Mouse (Mus musculus) midbrain, embryonic 15.5 days (tissue): Measurements from ENCODE around the gene B3gnt9. TPM values are rescaled to one million over a fixed set of nuclear protein-coding genes. Genes with fewer than 3 reads are reported as not detected.
A peak's percentile ranks its signal among the peaks of the same experiment; 100 is the strongest.
"Not testable (repeated sequence)": the region's sequence is repeated elsewhere in the genome, so short reads cannot be mapped to it uniquely, and the experiment has no call there.

ENCODE experiments used
- ATAC-seq: fragments of 200-750 bp; cut with Nextera tagmentation; replicated peaks from 2 replicates; pipeline ENCODE4 v1.8.0; 2017; ENCODE audit warnings: moderate TSS enrichment
- H3K27ac ChIP-seq: fragments of 300-500 bp; sonication (generic); 2 replicates; pipeline ENCODE4 v1.5.1; 2015; ENCODE audit warnings: mild to moderate bottlenecking, inconsistent platforms
- H3K27me3 ChIP-seq: fragments of 300-500 bp; sonication (generic); replicated peaks from 2 replicates; pipeline ENCODE4 v1.6.1; 2015; ENCODE audit warnings: inconsistent platforms
- H3K36me3 ChIP-seq: fragments of 300-500 bp; sonication (generic); replicated peaks from 2 replicates; pipeline ENCODE4 v1.6.1; 2015; ENCODE audit warnings: inconsistent platforms
- H3K4me1 ChIP-seq: fragments of 300-500 bp; sonication (generic); 2 replicates; pipeline ENCODE4 v1.6.1; 2015; ENCODE audit warnings: inconsistent platforms
- H3K4me2 ChIP-seq: fragments of 300-500 bp; sonication (generic); 2 replicates; pipeline ENCODE4 v1.6.1; 2015; ENCODE audit warnings: inconsistent platforms, mild to moderate bottlenecking, moderate library complexity
- H3K4me3 ChIP-seq: fragments of 300-500 bp; sonication (generic); 2 replicates; pipeline ENCODE4 v1.5.1; 2015; ENCODE audit warnings: mild to moderate bottlenecking, inconsistent platforms
- H3K9ac ChIP-seq: fragments of 300-500 bp; sonication (generic); 2 replicates; pipeline ENCODE4 v1.6.1; 2015; ENCODE audit warnings: mild to moderate bottlenecking, inconsistent platforms
- H3K9me3 ChIP-seq: fragments of 300-500 bp; sonication (generic); 2 replicates; pipeline ENCODE4 v1.6.1; 2016; ENCODE audit warnings: inconsistent platforms
- WGBS: fragments of 180-500 bp; shearing (Covaris S2); methylation state at CpG from one replicate; pipeline ENCODE4 v1.1.7; 2015; ENCODE audit warnings: mixed read lengths; 5-methylcytosine and 5-hydroxymethylcytosine counted together
- polyA plus RNA-seq: library from polyadenylated mRNA; unstranded; fragments of >200 nt; fragmentation: Nextera tagmentation; extraction: Ambion mirVana; gene quantifications from 2 replicates; pipeline ENCODE4 v1.2.1, GENCODE M21; 2015

The B3gnt9 gene
- polyA plus RNA-seq, 1 experiment from 2014 or later: 8.1 TPM

DNA sequence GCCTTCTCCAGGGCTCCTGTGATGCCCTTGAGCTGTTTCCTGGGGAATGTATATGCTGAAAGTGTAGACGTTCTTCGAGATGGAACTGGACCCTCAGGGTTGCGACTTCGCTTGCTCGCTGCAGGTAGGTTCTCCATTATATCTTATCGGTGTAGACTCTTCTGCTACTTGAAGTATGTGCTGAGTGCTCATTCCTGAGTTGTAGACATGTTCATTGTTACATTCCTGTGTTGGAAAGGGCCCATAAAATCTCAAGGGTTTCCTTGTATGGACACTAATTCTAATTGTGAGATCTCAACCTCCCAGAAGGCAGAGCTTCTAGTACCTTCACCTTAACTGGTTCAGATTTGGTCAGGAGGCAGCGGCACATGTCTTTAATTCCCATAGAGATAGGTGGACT is 13.9 kb downstream of the B3gnt9 start:
- no peak overlapping the region for H3K4me2 ChIP-seq
- no peak overlapping the region for H3K9ac ChIP-seq
- H3K9me3 ChIP-seq: no peaks in the 10 kb centered on the region
- ATAC-seq: no peak
- peaks cover 21% of the 10 kb centered on the region for H3K36me3 ChIP-seq
- H3K27ac ChIP-seq: no peak overlapping the region
- no peaks in the 10 kb centered on the region for H3K4me1 ChIP-seq
- H3K27me3 ChIP-seq: no peaks in the 10 kb centered on the region
- no peak overlapping the region for H3K4me3 ChIP-seq
- WGBS: 96% methylated on average over 7 of the region's 7 CpGs

DNA sequence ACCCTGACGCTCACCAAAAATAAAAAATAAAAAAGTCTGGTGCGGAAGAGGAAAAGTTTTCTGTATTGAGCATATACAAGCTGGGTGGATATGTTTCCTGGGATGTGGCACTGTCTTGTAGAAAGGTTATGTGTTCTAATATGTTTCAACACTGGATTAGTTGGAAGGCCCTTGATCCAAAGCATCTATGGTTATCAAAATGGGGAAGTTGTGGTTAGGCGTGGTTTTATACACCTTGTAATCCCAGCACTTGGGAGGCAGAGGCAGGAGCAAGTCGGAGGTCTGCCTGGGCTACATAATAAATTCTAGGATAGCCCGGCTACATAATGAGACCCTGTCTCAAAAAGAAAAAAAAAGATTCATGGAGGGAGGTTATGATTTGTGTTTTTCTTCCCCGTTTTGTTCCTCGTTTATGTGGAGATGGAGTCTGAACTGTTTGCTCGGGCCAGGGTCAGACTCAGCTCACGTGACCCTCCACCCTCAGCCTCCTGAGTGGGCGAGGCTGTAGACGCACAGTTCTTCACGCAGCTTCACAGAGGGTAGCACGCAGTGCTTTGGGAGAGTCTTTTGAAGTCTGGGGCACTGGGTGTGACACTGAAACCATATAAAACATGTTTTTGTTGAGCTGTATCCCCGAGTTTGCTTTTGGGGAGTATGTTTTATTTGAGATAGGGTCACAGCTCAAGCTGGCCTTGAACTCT is 17.4 kb downstream of the B3gnt9 start:
- no peak overlapping the region for H3K27ac ChIP-seq
- WGBS: 91% methylated on average over 14 of the region's 14 CpGs
- H3K9ac ChIP-seq: no peak overlapping the region
- H3K9me3 ChIP-seq: no peaks in the 10 kb centered on the region
- H3K4me3 ChIP-seq: no peak overlapping the region
- no peak for ATAC-seq
- H3K4me1 ChIP-seq: no peaks in the 10 kb centered on the region
- H3K27me3 ChIP-seq: no peaks in the 10 kb centered on the region
- peaks cover 28% of the 10 kb centered on the region for H3K36me3 ChIP-seq
- H3K4me2 ChIP-seq: no peak overlapping the region

DNA sequence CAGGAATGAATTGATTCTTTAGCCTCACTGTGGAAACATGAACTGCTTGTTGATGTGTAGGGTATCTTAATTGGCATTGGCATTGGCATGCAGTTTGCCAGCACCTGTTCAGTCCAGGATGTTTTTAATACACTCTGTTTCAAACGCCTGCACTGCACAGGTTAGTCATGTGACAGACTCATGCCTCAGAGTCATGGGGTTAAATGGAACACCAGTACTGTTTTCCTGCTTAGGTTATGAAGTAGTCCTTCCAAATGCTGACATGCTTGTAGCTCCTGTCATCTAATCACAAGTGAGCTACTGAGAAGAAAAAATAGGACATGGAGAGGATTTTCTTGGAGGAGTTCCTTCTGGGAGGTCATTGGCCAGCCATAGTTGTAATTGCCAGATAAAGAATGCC is 19.7 kb downstream of the B3gnt9 start:
- Histone ChIP-seq H3K4me1 (no peaks in the 10 kb centered on the region), H3K36me3 (peaks cover 16% of the 10 kb centered on the region), H3K27me3 (no peaks in the 10 kb centered on the region), H3K9ac (no peak overlapping the region), H3K27ac (no peak overlapping the region), H3K9me3 (no peaks in the 10 kb centered on the region), H3K4me2 (no peak overlapping the region), H3K4me3 (no peak overlapping the region)
- WGBS: 84% methylated on average over 1 of the region's 1 CpGs
- no peak for ATAC-seq

DNA sequence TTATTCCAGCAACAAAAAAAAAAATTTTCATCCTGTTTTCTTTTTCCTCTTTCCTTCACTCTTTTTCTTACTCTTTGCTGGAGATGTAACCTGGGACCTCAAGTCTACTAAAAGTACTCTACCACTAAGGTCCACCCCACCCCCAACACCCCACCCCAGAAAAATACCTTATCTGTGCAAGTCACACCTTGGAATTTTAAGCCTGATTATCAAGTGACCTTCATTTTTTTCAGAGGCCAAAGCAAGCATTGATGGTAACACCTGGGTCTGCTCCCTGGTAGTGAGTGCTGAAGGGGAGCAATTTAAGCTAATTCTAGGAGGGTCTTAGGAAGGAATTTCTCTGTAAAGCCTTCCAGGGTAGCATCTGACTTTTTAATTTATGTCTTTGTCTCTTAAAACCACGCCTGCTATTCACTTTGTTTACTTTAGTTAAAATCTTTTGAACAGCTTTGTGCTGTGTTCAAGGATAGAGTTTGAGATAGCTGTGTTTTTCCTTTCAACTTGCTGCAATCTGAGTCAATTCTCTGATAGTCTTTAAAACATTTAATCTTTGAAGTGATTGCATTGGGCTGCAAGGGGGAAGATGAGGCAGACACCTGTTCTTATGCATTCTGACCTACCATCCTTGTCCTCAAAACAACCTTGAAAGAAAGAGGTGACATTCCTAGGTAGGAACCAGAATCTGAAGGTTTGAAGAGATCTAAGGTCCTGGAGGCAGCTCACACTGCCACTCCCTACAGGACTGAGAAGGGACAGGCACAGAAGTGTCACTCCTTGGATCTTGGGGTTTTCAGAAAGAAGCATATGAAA is 21.6 kb downstream of the B3gnt9 start:
- Histone ChIP-seq H3K9ac (no peak overlapping the region), H3K4me2 (no peak overlapping the region), H3K9me3 (no peaks in the 10 kb centered on the region), H3K36me3 (0 out of 2 replicates have a peak, but pooled peaks cover 10% of the 10 kb centered on the region), H3K4me3 (no peak overlapping the region), H3K4me1 (no peaks in the 10 kb centered on the region), H3K27me3 (no peaks in the 10 kb centered on the region), H3K27ac (no peak overlapping the region)
- ATAC-seq: no peak
- WGBS: 77% methylated on average over 1 of the region's 1 CpGs

DNA sequence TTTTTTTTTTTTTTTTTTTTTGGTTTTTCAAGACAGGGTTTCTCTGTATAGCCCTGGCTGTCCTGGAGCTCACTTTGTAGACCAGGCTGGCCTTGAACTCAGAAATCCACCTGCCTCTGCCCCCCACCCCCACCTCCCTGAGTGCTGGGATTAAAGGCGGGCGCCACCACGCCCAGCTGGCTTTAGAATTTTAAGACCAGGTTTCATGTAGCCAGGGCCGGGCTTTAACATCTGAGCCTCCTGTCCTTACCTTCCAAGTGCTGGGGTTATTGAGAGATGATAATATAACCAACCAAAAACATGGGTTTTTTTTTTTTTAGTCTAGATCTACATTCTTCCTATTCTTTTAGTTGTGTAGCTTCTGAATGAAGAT is 22.6 kb downstream of the B3gnt9 start:
- H3K27ac ChIP-seq, H3K4me3 ChIP-seq, H3K4me1 ChIP-seq, ATAC-seq, H3K9ac ChIP-seq, H3K27me3 ChIP-seq, H3K4me2 ChIP-seq, H3K9me3 ChIP-seq: not testable (repeated sequence)
- 0 out of 2 replicates have a peak, but pooled peaks cover 10% of the 10 kb centered on the region for H3K36me3 ChIP-seq
- WGBS: 92% methylated on average over 4 of the region's 4 CpGs

DNA sequence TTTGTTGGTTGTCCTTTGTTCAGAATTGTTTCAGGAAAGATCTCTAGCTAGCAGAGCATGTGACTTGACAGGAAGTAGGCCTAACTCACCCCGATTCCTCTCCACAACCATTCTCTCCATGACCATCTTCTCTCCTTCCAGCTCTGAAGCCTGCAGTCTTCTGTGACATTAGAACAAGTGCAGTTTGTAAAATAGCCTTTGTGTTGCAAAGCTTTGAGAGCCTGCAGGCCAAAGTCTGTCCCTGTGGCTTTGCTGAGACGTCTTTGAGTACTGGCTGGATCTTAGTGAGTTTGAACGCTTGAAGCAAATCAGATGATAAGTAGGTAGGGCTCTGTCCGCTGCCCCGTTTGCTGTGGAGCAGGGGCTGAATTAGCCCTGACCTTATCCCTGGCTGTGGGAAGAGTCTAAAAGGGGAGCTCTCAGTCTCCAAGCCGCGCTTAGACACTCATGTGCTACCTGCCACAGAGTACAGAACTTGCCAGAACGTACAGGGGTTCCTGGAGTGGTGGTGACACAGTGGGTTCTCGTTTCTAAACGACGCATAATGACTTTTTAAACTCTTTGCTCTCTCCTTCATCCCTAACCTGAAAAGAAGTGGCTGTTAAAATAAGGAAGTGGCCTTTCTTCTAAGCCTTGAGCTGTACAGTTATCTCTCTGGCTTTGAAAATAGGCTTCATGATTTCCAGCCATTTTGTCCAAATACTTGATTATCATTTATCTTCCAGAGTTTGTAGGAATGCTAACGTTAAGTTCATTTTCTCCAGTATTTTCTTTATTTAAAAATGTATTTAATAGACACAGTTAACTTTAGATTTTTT is 23.2 kb downstream of the B3gnt9 start:
- ATAC-seq: no peak
- Histone ChIP-seq H3K9me3 (no peaks in the 10 kb centered on the region), H3K36me3 (0 out of 2 replicates have a peak, but pooled peaks cover 10% of the 10 kb centered on the region), H3K9ac (no peak overlapping the region), H3K4me3 (no peak overlapping the region), H3K4me1 (peaks cover 8% of the 10 kb centered on the region), H3K27ac (no peak overlapping the region), H3K4me2 (no peak overlapping the region), H3K27me3 (no peaks in the 10 kb centered on the region)
- 86% methylated on average over 12 of the region's 12 CpGs for WGBS

DNA sequence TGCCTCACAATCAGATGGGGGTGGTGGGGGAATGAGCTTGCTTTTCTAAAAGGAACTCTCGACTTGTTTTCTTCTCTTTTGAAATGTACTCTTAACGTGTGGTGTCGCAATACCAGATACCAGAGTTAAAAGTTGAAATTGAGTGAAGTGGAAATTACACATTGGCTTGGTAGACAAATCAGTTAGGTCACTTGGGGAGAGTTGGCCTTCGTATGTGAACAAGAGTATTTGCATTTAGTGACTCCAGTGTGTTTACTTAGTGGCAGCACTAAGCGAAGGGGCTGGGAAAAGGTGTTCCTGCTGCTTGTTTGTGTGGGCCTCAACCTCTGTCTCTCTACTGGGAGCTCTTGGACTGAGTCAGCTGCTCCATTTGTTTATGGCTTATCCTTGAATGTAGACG is 29.0 kb downstream of the B3gnt9 start:
- H3K27me3 ChIP-seq: no peaks in the 10 kb centered on the region
- WGBS: 27% methylated on average over 6 of the region's 6 CpGs
- H3K9ac ChIP-seq: peak overlapping the region; percentile 66

DNA sequence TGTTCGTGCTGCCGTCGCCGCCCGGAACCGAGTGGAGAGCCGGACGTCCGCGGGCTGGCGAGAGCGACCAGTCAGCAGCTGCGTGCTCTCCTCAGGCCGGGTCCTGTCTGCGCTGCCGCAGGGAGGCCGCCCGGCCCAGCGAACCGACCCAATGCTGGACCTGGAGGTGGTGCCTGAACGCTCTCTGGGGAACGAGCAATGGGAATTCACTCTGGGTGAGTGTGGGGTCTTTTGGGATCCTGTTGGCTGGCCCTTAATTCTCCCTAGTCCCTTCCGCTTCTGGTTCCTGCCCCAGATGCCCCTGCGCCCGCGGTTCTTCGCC is 29.7 kb downstream of the B3gnt9 start:
- Histone ChIP-seq H3K9ac (peak overlapping the region; percentile 66), H3K27ac (peak overlapping the region; percentile 76), H3K9me3 (no peaks in the 10 kb centered on the region), H3K36me3 (no peaks in the 10 kb centered on the region), H3K27me3 (no peaks in the 10 kb centered on the region), H3K4me2 (peak overlapping the region; percentile 67), H3K4me1 (peaks cover 25% of the 10 kb centered on the region), H3K4me3 (peak overlapping the region; percentile 59)
- WGBS: 0% methylated on average over 27 of the region's 27 CpGs
- no peak for ATAC-seq

More for the DNA sequence above, 29.0 kb downstream of the B3gnt9 start:
- Histone ChIP-seq H3K4me3 (peak overlapping the region; percentile 59), H3K4me2 (peak overlapping the region; percentile 67), H3K36me3 (no peaks in the 10 kb centered on the region), H3K27ac (no peak overlapping the region), H3K4me1 (peaks cover 25% of the 10 kb centered on the region), H3K9me3 (no peaks in the 10 kb centered on the region)
- ATAC-seq: no peak

DNA sequence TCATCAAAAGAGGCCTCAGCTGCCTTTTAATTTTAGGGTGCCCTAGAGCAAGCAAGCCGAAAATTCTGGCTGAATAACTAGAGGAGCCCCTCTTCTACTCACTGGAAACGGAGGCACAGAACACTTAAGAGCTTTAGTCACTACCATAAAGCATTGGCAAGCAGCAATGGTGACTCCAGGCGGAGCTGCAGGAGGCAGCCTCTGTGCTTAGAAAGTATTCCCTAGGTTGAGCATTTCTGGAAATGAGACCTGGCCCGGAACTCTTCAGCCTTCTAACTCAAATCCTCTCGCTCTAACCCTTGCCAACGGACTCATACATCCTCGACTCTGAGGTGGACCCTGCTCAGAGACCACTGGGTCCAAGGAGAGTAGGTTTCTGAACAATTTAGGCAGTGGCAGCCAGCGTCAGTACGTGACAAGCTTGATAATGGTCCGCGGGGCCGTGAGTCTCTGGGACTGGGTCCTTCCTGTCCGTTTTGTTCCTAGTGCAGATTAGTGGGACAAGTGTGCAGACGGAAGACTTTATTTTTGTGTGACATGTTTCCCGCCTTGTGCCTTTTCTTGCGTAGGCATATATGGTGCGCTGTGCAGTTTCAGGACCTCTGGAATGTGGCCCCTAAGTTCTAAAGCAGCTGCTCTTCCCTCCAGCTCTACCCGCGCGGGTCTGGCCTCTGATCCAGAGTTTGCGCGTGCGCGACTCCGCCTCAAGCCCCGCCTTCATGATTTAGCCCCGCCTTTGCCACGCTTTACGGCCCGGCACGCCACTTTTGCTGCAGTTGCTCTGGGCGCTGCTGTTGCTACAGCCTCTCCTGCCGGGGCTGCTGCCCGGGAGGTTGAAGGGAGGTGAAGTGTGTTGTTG is 30.3 kb downstream of the B3gnt9 start, which contains the start of gene D230025D16Rik:
Gene D230025D16Rik, plus strand, starts transcription at position 733 of the 859 bp plus-strand sequence.
- 2% methylated on average over 34 of the region's 34 CpGs for WGBS
- H3K36me3 ChIP-seq: no peaks in the 10 kb centered on the region
- ATAC-seq: peak; percentile 95

DNA sequence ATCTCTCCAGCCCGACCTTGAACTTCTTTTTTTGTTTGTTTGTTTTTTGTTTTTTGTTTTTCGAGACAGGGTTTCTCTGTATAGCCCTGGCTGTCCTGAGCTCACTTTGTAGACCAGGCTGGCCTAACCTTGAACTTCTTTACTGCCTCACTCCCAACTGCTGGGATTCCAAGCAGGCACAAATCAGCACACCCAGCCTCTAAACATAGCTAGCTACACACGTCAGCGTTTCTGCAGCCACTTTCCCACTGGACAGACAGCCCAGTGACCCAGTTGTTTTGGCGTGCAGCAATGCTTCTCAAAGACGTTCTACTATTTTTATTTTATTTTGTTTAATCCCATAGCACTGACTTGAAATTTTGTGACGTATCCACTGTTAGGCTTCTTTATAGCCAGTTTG is 31.1 kb downstream of the B3gnt9 start:
- no peak for ATAC-seq
- Histone ChIP-seq H3K27ac (no peak overlapping the region), H3K4me1 (peaks cover 25% of the 10 kb centered on the region), H3K27me3 (no peaks in the 10 kb centered on the region), H3K4me2 (0 out of 2 replicates have a peak overlapping the region, but pooled peaks have one; percentile 67), H3K9me3 (no peaks in the 10 kb centered on the region), H3K36me3 (no peaks in the 10 kb centered on the region), H3K4me3 (no peak overlapping the region), H3K9ac (no peak overlapping the region)
- WGBS: 81% methylated on average over 7 of the region's 7 CpGs

More for the DNA sequence above, 30.3 kb downstream of the B3gnt9 start, which contains the start of gene D230025D16Rik:
- H3K4me2 ChIP-seq: peak within 1 kb of the TSS; percentile 67
- H3K4me3 ChIP-seq: peak within 1 kb of the TSS; percentile 59
- H3K4me1 ChIP-seq: peaks cover 25% of the 10 kb centered on the region
- peak within 1 kb of the TSS; percentile 76 for H3K27ac ChIP-seq
- H3K9me3 ChIP-seq: no peaks in the 10 kb centered on the region
- no peaks in the 10 kb centered on the region for H3K27me3 ChIP-seq
- peak within 1 kb of the TSS; percentile 66 for H3K9ac ChIP-seq

DNA sequence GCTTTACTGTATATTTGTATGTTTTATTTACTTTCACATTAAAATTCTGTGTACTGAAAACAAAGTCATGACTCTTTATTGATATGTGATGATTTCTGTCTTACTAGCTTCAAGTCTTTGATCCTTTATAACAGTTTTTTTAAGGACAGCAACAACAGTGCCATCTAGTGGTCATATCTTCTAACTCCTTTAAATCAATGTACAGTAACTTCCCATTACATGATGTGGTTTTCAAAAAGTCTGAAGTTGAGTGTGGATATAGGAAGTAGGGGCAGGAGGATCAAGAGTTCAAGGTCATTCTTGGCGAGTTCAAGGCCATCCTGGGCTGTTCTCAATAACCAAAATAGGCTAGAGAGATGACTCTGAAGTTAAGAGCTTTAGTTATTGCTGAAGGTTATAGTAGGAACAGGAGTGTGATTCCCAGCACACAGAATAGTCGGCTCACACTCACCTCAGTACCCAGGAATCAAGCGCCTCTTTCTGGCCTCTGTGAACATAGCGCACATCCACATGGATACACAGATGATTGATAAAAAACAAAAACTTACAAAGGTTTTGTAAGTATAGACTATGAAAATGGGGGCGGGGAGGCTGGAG is 36.9 kb downstream of the B3gnt9 start:
- no peaks in the 10 kb centered on the region for H3K27me3 ChIP-seq
- H3K4me2 ChIP-seq: no peak overlapping the region
- H3K4me1 ChIP-seq: no peaks in the 10 kb centered on the region
- 84% methylated on average over 5 of the region's 5 CpGs for WGBS
- H3K27ac ChIP-seq: no peak overlapping the region
- no peak overlapping the region for H3K9ac ChIP-seq
- no peaks in the 10 kb centered on the region for H3K9me3 ChIP-seq
- H3K4me3 ChIP-seq: no peak overlapping the region
- peak; percentile 42; the same call in 1 of the 2 replicates for ATAC-seq
- no peaks in the 10 kb centered on the region for H3K36me3 ChIP-seq
